Mouse (Mus musculus) R1 (cell line): ENCODE measurements around the gene Rtkn.

Source experiments
- DNase-seq: peaks from one replicate; pipeline ENCODE4 v3.0.0-alpha.2; 2018; ENCODE audit warnings: low read depth, low spot score

Gene Rtkn

GRCm38 (mm10) chr6:83134951-83135513 lies at the start of gene Rtkn:
Gene Rtkn (plus strand): TSS chr6:83135463.
- DNase-seq: no peak

- DNase-seq: peak; percentile 31
Observed at GRCm38 (mm10) chr6:83086121-83087035, 48.9 kb upstream of the Rtkn start, which contains the start of gene Lbx2. Gene Lbx2 (plus strand): TSS chr6:83086367.

- peak; percentile 27 for DNase-seq
Observed at GRCm38 (mm10) chr6:83087205-83087925, 47.9 kb upstream of the Rtkn start.

- no peak for DNase-seq
Observed at GRCm38 (mm10) chr6:83087926-83088260, 47.4 kb upstream of the Rtkn start.

GRCm38 (mm10) chr6:83092416-83093127 lies 42.7 kb upstream of the Rtkn start:
- DNase-seq: no peak

GRCm38 (mm10) chr6:83095968-83096367 lies 39.3 kb upstream of the Rtkn start:
- DNase-seq: no peak

GRCm38 (mm10) chr6:83098411-83098810 lies 36.9 kb upstream of the Rtkn start:
- DNase-seq: no peak

- peak; percentile 92 for DNase-seq
Observed at GRCm38 (mm10) chr6:83101316-83101687, 34.0 kb upstream of the Rtkn start, which contains the start of the genes Ccdc142 and Gm42688. Gene Ccdc142 (plus strand): TSS chr6:83101601. Gene Gm42688 (plus strand): TSS chr6:83101617.

- DNase-seq: no peak
Observed at GRCm38 (mm10) chr6:83101688-83102556, 33.3 kb upstream of the Rtkn start.

GRCm38 (mm10) chr6:83103130-83103650 lies 32.1 kb upstream of the Rtkn start:
- DNase-seq: no peak

- DNase-seq: no peak
Observed at GRCm38 (mm10) chr6:83104158-83104557, 31.1 kb upstream of the Rtkn start.

- DNase-seq: peak; percentile 87
Observed at GRCm38 (mm10) chr6:83107566-83108400, 27.5 kb upstream of the Rtkn start.

- DNase-seq: peak; percentile 77
Observed at GRCm38 (mm10) chr6:83108762-83109668, 26.2 kb upstream of the Rtkn start, which contains the start of gene Mrpl53. Gene Mrpl53 (plus strand): TSS chr6:83109040.

- DNase-seq: no peak
Observed at GRCm38 (mm10) chr6:83111510-83112136, 23.6 kb upstream of the Rtkn start.

GRCm38 (mm10) chr6:83115011-83115671 lies 20.1 kb upstream of the Rtkn start, which contains the start of gene Mogs:
Gene Mogs (plus strand): TSS chr6:83115496.
- peak; percentile 74 for DNase-seq

- DNase-seq: peak; percentile 46
Observed at GRCm38 (mm10) chr6:83115682-83116372, 19.4 kb upstream of the Rtkn start.
